Mouse (Mus musculus): Measurements from ENCODE around the gene Insl5.

The Insl5 gene

DNA sequence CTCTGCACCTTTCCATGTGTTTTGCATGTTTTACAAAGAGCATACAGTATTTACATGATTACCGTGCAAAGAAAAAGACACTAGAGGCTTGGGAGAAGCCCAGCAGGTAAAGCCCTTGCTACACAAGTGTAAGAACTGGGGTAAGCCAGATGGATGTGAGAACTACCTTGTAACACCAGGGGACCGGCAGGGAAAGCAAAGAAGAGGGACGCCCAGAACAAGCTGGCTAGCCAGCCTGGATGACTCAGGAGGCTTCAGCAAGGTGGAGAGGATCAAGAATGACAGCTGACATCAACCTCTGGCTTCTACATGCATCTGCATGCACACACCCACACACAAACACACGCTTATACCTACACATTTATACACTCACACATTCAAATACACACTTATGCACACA, 36.6 kb downstream of the Insl5 start:
- DNase-seq (ENCODE audit: low read depth) = no peak

DNA sequence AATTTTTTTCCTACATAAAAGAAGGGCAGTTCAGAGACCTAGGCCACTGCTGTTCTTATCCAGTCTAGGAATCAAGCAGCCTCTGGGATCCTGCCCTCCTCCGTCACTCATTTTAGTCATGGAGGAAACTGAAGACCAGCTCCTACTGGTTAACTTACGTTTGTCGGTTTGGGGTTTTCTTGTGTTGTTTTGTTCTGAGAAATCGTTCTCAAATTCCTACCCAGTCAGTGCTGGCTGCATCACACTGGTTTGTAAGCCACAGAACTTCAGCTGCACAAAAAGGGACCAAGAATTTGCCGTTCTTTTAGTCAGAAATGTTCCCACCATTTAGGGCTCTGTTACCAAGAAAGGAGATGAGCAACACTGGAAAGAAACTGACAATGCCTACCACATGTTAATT, 37.3 kb downstream of the Insl5 start:
- DNase-seq (ENCODE audit: low read depth) = no peak

DNA sequence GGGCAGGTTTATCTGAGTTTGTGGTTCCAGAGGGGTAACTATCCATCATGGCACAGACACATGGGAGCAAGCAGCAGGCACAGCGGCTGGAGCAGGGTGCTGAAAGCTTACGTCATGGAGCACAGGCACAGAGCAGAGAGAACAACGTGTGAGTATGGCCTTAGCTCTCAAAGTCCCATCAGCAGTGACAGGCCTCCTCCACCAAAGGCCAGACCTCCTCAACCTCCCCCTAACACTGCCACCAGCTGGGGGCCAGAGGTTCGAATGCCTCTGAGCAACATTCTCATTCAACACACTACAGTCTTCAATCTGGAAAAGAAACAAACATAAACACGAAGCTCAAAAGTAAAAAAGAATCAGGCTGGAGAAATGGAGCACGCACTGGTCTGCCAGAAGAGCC, 38.1 kb downstream of the Insl5 start:
- DNase-seq (ENCODE audit: low read depth) = no peak

DNA sequence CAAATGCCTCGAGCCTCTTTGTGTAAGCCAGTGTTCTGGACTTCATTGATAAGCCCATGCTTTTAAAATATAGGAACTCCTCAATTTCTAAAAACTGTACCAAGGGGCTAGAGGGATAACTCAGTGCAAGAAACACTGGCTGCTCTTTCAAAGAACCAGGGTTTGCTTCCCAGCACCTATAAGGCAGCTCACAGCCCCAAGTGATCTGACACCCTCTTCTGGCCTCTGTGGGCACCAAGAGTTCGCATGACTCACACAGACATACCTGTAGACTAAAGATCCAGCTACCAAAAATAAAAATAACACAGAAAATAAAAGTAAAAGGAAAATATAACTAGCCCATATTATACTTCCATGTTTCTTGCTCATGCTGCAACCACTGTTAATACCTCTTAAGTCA, 38.9 kb downstream of the Insl5 start:
- DNase-seq (ENCODE audit: low read depth) = no peak

DNA sequence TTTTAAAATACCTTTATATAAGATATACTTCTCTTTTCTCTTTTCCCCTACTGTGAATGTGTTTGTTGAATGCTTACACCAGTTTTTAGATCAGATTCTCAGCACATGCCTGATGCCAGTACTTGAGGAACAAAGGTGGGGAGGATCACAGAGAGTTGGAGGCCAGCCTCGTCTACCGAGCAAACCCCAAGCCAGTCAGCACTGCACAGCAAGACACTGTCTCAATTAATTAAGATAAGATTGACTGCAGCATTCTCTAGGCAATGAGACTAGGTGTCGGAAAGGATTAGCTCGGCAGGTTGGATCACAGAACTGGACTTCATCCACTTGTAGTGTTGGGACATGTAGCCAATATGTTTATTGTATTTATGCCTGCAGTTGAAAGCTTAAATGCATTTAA, 39.3 kb downstream of the Insl5 start:
- DNase-seq (ENCODE audit: low read depth) = no peak

DNA sequence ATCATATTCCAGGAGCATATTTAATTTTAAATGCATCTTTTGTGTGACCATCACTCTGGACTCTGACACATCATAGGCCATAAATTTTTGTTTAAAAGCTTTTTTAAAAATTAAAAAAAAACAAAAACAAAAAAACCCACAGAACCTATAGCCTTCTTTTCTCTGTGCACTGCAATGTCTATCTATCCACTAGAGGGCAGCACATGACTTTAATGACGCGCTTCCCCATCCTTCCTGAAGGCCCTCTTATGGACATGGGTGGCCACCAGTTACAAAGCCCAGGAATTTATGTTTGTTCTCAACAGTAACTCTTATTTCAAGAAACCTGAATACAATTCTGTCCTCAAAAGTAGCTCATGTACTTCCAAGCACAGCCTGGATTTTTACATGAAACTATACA, 39.7 kb downstream of the Insl5 start:
- peak; percentile 29 for DNase-seq (ENCODE audit: low read depth)

DNA sequence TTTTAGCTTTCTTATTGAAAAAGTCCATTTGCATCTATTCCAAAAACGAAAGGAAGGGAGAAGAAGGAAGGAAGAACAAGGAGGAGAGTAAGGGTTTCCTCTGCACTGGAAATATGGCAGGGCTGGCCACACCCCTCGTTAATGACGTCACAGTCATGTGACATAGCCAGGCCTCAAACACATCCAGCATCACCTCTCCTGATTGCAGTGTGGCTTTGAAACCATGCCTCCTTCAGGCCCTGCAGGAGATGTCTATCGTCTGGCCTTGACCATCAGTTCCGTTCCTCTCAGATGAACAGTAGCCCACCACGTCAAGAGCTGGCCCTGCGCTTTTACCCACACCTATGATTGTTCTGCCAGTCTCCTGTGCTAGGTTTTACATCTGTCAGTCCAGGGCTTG, 40.5 kb downstream of the Insl5 start:
- no peak for DNase-seq (ENCODE audit: low read depth)

DNA sequence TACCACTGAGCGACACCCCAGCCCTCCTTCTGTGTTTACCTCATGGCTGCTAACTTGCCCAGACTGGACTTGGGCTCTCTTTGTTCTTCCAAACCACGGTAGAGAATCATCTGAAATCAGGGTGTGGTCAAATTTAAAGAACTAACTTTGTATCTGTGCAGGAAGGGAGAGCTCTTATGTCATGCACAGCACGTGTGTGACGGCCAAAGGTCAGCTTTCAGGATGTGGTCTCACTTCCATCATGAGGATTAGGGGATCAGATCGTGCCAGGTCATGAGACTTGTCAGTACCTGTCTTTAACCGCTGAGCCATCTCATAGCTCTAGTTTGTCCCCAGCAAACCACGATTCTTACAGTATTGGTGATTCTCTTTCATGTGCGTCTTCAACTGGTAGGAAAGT, 44.9 kb downstream of the Insl5 start:
- DNase-seq (ENCODE audit: low read depth) = no peak

DNA sequence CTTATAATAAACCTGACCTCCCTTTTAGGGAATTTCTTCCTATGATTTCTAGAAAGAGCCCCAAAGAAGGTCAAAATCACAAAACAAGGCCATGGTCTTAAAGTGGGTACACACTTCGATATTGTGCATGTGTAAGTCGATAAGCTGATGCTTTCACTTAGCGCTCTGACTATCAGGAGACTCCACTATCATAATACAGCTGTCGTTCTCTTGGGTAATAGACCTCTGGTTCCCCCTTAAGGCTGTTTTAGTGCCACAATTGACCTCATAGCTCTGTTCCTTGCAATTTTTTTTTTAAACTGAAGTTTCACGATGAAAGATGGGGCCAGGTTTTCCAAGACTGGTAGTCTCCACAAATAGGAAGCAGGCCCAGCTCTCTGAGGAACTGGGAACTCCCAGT, 47.3 kb downstream of the Insl5 start:
- no peak for DNase-seq (ENCODE audit: low read depth)

DNA sequence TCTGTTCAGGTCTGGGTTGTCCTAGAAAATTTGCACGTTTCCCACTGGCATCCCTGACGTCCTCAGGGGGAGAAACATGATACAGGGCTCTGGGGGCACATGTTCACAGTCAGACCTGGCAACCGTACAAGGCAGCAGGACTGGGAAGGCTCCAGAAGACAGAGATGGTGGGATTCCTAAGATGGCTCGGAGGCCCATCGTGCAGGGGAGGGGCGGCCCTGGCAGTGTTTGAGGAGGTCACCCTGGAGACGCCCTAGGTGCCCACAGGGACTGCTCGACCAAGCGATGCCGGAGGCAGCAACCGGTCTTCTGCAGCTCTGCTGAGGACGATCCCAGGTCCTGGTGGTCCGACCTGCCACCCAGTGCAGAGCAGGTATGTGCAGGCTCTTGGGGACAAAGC, 48.2 kb downstream of the Insl5 start, which contains the start of gene Tctex1d1:
Tctex1d1 (plus strand) TSS at position 167 of the 400 bp plus-strand sequence.
- DNase-seq (ENCODE audit: low read depth) = no peak

DNA sequence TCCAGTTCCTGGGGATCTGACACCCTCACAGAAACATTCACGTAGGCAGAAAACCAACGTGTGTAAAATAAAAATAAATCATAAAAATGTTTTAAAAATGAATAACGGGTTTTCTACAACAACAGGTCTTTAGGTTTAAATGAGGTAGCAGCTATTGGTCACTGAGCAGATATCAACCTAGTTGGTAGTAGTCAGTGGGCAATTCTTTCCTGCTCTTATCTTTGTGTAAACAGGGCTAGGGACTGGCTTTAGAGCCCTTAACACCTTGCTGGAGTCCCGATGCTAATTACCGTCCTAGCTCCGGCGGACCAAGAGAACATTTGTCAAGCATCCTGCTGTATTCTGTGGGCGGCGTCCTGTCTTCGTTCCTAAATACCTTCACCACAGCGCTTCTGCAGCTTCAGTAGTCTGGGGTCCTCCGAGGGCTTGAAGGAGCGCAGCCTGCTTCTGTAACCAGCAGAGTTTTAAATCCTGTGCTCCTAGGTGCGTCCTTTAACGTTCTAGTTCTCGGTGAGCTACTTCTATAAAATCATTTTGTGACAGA, 48.8 kb downstream of the Insl5 start:
- DNase-seq (ENCODE audit: low read depth) = no peak

DNA sequence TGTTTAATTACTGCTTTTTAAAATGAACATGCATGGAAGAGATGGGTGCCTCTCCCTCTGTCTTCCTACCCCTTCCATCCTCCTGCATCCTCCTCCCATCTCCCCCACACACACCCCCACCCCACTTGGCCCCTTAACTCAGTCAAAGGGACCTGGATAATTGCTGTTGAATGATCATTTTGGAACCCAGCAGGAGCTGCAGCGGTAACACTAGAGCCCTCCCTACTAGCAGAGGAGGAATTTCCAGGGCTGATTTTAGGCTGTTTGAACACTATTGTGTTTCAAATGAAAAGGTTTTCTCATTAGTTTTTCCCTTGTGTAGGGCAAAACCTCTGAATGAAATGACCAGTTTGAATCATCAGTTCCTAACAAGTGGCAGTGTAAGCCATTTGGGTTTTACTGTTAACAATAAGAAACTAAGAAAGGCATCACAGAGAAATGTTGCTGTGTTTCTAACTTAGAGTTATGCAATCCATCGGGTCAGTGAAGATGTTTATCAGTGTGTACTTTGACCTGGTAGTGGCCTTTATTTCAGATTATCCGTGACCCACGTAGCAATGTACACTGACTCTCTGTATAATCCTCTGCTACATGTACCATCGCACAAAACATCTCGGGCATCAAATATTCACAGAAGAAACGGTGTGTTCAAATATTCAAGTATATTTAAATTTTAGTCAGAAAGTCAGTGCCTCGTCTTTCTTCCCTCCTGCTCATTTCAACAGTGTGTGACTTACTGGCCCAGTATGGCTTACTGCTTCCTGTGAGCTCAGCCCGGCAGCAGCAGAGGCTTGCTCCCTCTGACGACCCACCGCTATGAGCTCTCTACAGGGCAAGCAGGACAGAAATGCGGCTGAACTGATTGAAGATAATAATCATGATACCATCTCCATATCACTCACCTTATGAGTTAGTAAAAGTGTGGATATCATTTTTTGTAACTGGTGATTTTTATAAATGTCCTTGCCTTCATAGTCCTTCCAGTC, 50.1 kb downstream of the Insl5 start:
- DNase-seq (ENCODE audit: low read depth) = no peak

DNA sequence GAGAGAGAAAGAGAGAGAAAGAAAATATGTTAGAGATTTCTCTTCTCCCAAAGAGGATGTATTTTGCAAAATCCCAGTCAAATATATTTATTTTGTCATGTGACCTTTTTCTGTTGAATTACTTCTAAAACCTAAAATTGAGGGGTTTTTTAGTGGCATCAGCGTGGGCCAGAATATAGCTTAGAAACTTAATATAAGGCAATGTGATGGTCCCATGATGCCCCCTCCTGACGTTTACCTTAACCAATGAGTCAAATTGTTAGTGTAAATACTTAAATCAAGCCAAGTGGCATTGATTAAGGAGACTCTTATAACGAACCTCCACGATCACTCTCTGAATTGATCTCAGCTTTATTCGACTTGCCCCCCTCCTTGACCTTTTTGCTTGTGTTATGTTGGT, 52.5 kb downstream of the Insl5 start:
- DNase-seq (ENCODE audit: low read depth) = no peak

DNA sequence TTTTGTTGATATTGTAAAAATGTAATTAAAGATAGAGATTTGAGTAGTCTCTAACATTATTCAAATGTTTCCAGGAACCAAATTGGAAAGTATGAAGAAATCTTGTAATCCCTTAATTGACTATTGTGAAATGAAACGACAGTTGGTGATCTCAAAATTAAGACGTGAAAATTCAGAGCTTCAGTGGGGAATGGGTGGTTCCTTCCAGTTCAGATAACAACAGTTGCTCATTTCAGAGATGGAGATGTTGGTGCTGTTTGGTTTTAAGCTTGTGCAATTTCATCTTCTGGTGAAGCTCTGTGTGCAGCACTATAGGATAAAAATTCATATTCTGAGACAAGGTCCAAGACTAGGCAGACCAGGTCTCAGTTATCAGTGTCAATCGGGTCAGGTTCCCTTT, 54.6 kb downstream of the Insl5 start:
- no peak for DNase-seq (ENCODE audit: low read depth)

DNA sequence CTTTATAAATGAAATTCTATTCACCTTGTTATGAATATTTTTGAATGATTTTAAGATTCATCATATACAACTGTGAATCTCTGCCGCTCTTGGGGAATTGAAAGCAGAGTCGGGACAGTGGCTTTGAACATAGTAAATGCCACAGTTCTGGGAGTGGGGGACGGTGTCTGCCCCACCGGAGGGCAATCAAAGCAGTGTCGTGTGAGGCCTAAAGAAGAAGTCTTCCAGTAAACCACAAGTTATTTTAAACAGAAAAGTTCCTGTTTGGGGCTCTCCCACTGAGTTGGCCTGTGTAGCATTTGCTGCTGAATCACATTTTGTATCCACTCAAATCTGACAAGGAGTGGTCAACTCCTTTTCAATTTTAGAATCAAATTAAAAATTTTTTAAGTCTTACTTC, 55.5 kb downstream of the Insl5 start:
- DNase-seq (ENCODE audit: low read depth) = no peak

DNA sequence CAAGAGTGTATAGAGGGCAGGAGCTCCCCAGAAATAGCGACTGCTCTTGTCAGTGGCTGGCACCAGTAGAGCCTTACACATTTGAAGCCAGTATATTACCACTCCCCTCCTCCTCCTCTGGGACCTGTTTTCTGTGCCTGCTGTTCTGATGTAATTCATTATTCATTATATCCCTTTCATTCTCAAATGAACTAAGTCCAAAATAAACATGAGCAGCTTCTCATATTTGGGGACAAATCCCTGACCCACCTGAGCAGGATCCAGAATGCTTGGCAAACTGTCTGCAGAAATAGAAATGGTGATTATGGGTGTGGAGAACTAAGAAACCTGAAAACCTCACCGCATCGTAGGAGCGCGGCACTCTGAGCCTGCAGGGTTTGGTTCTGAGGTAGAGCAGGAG, 57.0 kb downstream of the Insl5 start:
- DNase-seq (ENCODE audit: low read depth) = no peak
